ENCODE assay signal across 8 mouse cellular contexts in the genomic region with DNA sequence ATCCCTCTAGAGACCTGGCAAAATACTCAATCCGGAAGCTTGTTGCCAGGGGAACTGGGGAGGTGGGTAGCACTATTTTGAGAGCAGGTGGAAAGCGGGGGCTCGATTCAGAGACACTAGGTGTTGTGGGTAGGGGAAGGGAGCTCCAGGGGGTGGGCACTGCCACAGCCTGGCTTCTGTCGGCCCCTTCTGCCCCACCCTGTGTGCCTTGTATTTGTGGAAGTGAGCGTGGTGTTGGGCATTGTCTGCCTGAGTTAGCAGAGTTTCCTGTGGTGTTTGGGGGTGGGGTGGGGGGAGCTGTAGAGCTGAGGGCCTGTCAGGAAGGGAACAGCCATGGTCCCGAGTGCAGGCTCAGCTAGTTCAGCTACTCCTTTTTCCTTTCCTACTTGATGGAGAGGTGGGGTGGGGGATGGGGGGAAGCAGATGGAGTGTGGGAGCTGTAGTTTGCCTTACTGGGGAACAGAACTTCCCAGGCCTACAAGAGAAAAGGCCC. TPM values are rescaled to one million over a fixed set of nuclear protein-coding genes. Genes with fewer than 3 reads are reported as not detected.
DNase-seq lines count a peak whose midpoint lies in the region; ATAC-seq and TF ChIP-seq lines count a peak whose summit lies in the region.
"Had no signal": no experiment of that assay in that cellular context is flagged by ENCODE, and none has a peak within 500 bp of the region (broad histone marks: within the 10 kb centered on the region; RNA-seq: fewer than 3 reads in every experiment).

No protein-coding gene starts in this region.

- ATAC-seq in liver, embryonic 12.5 days, result no peak
- peak; percentile 13; the same call in 1 of the 2 replicates for ATAC-seq in heart, embryonic 12.5 days (ENCODE audit: insufficient number of reproducible peaks, low FRiP score)
- ATAC-seq in stomach, embryonic 16.5 days (ENCODE audit: insufficient read depth, low FRiP score), result peak; percentile 16; the same call in 1 of the 2 replicates

- no peak overlapping the region for H3K4me2 ChIP-seq in liver, embryonic 12.5 days
- H3K4me2 ChIP-seq in heart, embryonic 12.5 days, result peak overlapping the region; percentile 22
- no peak overlapping the region for H3K4me2 ChIP-seq in stomach, embryonic 16.5 days (ENCODE audit: low read depth, low read length)

- H3K79me2 ChIP-seq in liver, adult 2 months (ENCODE audit: control insufficient read depth, insufficient read depth, low read length), result peaks cover 3% of the 10 kb centered on the region; the same call in 1 of the 2 replicates

- H3K36me3 ChIP-seq in liver, embryonic 12.5 days, result peaks cover 77% of the 10 kb centered on the region
- peaks cover 70% of the 10 kb centered on the region for H3K36me3 ChIP-seq in heart, embryonic 12.5 days
- H3K36me3 ChIP-seq in liver, adult 2 months (ENCODE audit: control insufficient read depth, insufficient read depth, low read length), result no peaks in the 10 kb centered on the region
- H3K36me3 ChIP-seq in stomach, embryonic 16.5 days (ENCODE audit: control insufficient read depth, insufficient read depth, low read length), result peaks cover 30% of the 10 kb centered on the region

- H3K27ac ChIP-seq in liver, embryonic 12.5 days, result no peak overlapping the region
- peak overlapping the region; percentile 72 for H3K27ac ChIP-seq in heart, embryonic 12.5 days (ENCODE audit: poor library complexity, severe bottlenecking)
- 0 out of 2 replicates have a peak overlapping the region, but pooled peaks have one; percentile 37 for H3K27ac ChIP-seq in liver, adult 2 months (replicated peaks; ENCODE audit: insufficient read depth, low read depth, low read length)
- H3K27ac ChIP-seq in stomach, embryonic 16.5 days (ENCODE audit: low read length), result 0 out of 2 replicates have a peak overlapping the region, but pooled peaks have one; percentile 9

- peak; percentile 26 for DNase-seq in liver
- no peak for DNase-seq in liver, adult 2 months (ENCODE audit: extremely low read depth, low read depth, low spot score)
- no peak for DNase-seq in ovary, postnatal 14 days (ENCODE audit: low spot score)
- no peak for DNase-seq in MN1 (ENCODE audit: low spot score)

- WGBS in liver, embryonic 12.5 days (ENCODE audit: insufficient replicate concordance), result 60% methylated on average over 6 of the region's 6 CpGs
- WGBS in heart, embryonic 12.5 days, result 42% methylated on average over 6 of the region's 6 CpGs
- 81% methylated on average over 6 of the region's 6 CpGs for WGBS in liver, adult 2 months
- 57% methylated on average over 6 of the region's 6 CpGs for WGBS in stomach, embryonic 16.5 days

- no peaks in the 10 kb centered on the region for H3K27me3 ChIP-seq in liver, embryonic 12.5 days (replicated peaks)
- H3K27me3 ChIP-seq in heart, embryonic 12.5 days (replicated peaks), result no peaks in the 10 kb centered on the region
- H3K27me3 ChIP-seq in liver, adult 2 months (ENCODE audit: control insufficient read depth, insufficient read depth, low read length), result no peaks in the 10 kb centered on the region
- H3K27me3 ChIP-seq in stomach, embryonic 16.5 days (ENCODE audit: control insufficient read depth, insufficient read depth, low read length), result no peaks in the 10 kb centered on the region

- no peak overlapping the region for H3K4me3 ChIP-seq in liver, embryonic 12.5 days
- H3K4me3 ChIP-seq in heart, embryonic 12.5 days, result no peak overlapping the region
- H3K4me3 ChIP-seq in liver, adult 2 months (ENCODE audit: insufficient read depth, low read depth, low read length), result no peak overlapping the region
- H3K4me3 ChIP-seq in stomach, embryonic 16.5 days (replicated peaks; ENCODE audit: low read length), result no peak overlapping the region

- peaks cover 64% of the 10 kb centered on the region for H3K4me1 ChIP-seq in liver, embryonic 12.5 days
- peaks cover 81% of the 10 kb centered on the region for H3K4me1 ChIP-seq in heart, embryonic 12.5 days (replicated peaks)
- H3K4me1 ChIP-seq in liver, adult 2 months (ENCODE audit: control insufficient read depth, insufficient read depth, low read length), result peaks cover 2% of the 10 kb centered on the region; the same call in 1 of the 2 replicates
- peaks cover 13% of the 10 kb centered on the region for H3K4me1 ChIP-seq in stomach, embryonic 16.5 days (ENCODE audit: control insufficient read depth, insufficient read depth, low read length)

- H3K9me3 ChIP-seq in liver, embryonic 12.5 days (replicated peaks), result no peaks in the 10 kb centered on the region
- H3K9me3 ChIP-seq in heart, embryonic 12.5 days (replicated peaks), result no peaks in the 10 kb centered on the region
- no peaks in the 10 kb centered on the region for H3K9me3 ChIP-seq in stomach, embryonic 16.5 days (replicated peaks; ENCODE audit: control insufficient read depth, low read length)

- no peak for TF ChIP-seq POLR2A in liver, adult 2 months (IDR thresholded peaks at IDR 0.05; ENCODE audit: extremely low read depth, insufficient read depth, low read length)

- no peak for TF ChIP-seq CTCF in liver, adult 2 months (IDR thresholded peaks at IDR 0.05; ENCODE audit: low read depth, low read length)

- H3K9ac ChIP-seq in liver, embryonic 12.5 days, result no peak overlapping the region
- H3K9ac ChIP-seq in heart, embryonic 12.5 days, result peak overlapping the region; percentile 7; the same call in 1 of the 2 replicates
- no peak overlapping the region for H3K9ac ChIP-seq in liver, adult 2 months (ENCODE audit: low read depth, low read length)
- H3K9ac ChIP-seq in stomach, embryonic 16.5 days (ENCODE audit: low read length), result no peak overlapping the region

RNA-seq across cellular contexts. Expression of gene Rxfp4, which starts 22.0 kb away (rescaled TPM):
- polyA plus RNA-seq in liver, embryonic 12.5 days (2016; fragmentation: Nextera tagmentation; extraction: Ambion mirVana), result not detected in 2 replicates
- polyA plus RNA-seq in heart, embryonic 12.5 days (2016; fragmentation: Nextera tagmentation; extraction: Ambion mirVana), result not detected in 2 replicates
- not detected in 2 replicates for total RNA-seq in liver, adult 2 months (2014; rRNA removed)
- not detected in 2 replicates for polyA plus RNA-seq in liver, adult 2 months (2012; rRNA removed)
- polyA plus RNA-seq in stomach, embryonic 16.5 days (2015; fragmentation: Nextera tagmentation; extraction: Ambion mirVana), result not detected in 2 replicates
- total RNA-seq: left cerebral cortex, postnatal 10 days had no signal

RNA-seq across cellular contexts. Expression of gene Arhgef2, which starts 25.1 kb away (rescaled TPM):
- polyA plus RNA-seq in liver, embryonic 12.5 days (2016; fragmentation: Nextera tagmentation; extraction: Ambion mirVana), result 30.5 and 33.0 TPM in 2 replicates
- polyA plus RNA-seq in heart, embryonic 12.5 days (2016; fragmentation: Nextera tagmentation; extraction: Ambion mirVana), result 84.5 and 91.8 TPM in 2 replicates
- 2.7 and 3.6 TPM in 2 replicates for total RNA-seq in liver, adult 2 months (2014; rRNA removed)
- 3.6 and 4.9 TPM in 2 replicates for polyA plus RNA-seq in liver, adult 2 months (2012; rRNA removed)
- 75.4 and 81.3 TPM in 2 replicates for polyA plus RNA-seq in stomach, embryonic 16.5 days (2015; fragmentation: Nextera tagmentation; extraction: Ambion mirVana)

RNA-seq across cellular contexts. Expression of gene Khdc4, which starts 54.7 kb away (rescaled TPM):
- polyA plus RNA-seq in liver, embryonic 12.5 days (2016; fragmentation: Nextera tagmentation; extraction: Ambion mirVana), result 44.1 and 46.4 TPM in 2 replicates
- 75.3 and 75.6 TPM in 2 replicates for polyA plus RNA-seq in heart, embryonic 12.5 days (2016; fragmentation: Nextera tagmentation; extraction: Ambion mirVana)
- total RNA-seq in liver, adult 2 months (2014; rRNA removed), result 32.9 and 34.7 TPM in 2 replicates
- 23.8 and 39.7 TPM in 2 replicates for polyA plus RNA-seq in liver, adult 2 months (2012; rRNA removed)
- 71.4 and 72.3 TPM in 2 replicates for polyA plus RNA-seq in stomach, embryonic 16.5 days (2015; fragmentation: Nextera tagmentation; extraction: Ambion mirVana)

RNA-seq across cellular contexts. Expression of gene Ssr2, which starts 55.2 kb away (rescaled TPM):
- 172 and 177 TPM in 2 replicates for polyA plus RNA-seq in liver, embryonic 12.5 days (2016; fragmentation: Nextera tagmentation; extraction: Ambion mirVana)
- polyA plus RNA-seq in heart, embryonic 12.5 days (2016; fragmentation: Nextera tagmentation; extraction: Ambion mirVana), result 181 and 185 TPM in 2 replicates
- 90.0 and 110 TPM in 2 replicates for total RNA-seq in liver, adult 2 months (2014; rRNA removed)
- polyA plus RNA-seq in liver, adult 2 months (2012; rRNA removed), result 155 and 176 TPM in 2 replicates
- polyA plus RNA-seq in stomach, embryonic 16.5 days (2015; fragmentation: Nextera tagmentation; extraction: Ambion mirVana), result 307 and 360 TPM in 2 replicates
